Mouse (Mus musculus): ENCODE results near the gene 1700009N14Rik.

The 1700009N14Rik gene

DNA sequence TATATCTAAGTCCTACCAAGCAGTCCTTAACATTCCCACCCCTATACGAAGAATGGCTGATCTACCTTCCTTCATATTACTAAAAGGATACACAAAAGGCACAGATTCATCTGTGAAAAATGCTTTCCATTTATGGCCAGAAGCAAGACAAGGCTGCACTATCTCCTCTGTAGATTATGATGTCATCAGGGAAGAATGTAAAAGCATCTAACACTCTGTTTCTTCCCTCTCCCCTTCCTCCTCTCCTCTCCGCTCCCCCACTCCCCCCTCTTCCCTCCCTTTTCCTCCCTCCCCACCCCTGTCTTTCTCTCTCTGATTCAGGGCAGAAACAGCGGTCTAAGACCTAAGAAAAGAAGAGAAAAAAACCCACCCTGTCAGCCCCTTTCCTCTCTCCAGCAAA, at the start of gene 1700009N14Rik:
1700009N14Rik (plus strand) TSS at position 227 of the 400 bp plus-strand sequence.
- no peak for DNase-seq (ENCODE audit: low spot score)

DNA sequence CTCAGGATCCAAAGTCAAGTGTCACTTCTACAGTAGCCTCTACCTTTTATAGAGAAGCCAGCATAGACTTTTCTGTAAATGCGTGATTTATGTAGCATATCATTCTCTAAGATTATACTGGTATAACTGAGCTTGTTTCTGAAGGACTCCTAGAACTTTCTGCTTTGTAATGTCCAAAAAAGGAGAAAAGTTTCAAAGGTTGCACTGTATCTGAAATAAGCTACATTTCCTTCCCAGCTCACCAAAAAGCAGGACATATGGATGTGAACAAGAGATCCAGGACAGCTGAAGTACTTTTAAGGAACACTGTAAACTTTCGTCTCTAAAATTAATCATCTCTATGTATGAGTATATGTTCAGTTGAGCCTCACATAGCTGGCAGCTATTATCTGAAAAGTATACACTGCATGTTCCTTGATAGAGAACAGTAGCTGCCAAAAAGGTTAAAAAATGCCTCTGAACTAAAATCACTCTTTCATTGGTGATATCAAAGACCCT, 12.2 kb upstream of the 1700009N14Rik start:
- no peak for DNase-seq (ENCODE audit: low spot score)

DNA sequence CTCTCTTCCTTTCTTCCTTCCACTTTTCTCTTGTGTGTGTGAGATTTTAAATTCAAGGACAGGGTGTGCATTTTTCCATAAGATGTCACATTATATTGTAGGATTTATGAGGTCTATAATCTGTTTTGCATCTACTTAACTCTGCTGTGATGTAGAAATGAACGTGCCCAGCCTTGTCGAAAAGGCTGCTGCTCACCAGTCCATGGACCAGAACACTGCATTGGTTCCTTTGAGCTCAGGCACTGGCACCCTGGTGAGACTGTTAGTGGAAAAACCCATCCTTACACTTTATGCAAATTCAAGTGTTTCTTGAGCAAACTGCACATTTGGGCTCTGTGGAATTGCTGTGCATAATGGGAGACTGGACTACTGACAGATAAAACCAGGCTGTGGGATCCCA, 24.2 kb downstream of the 1700009N14Rik start:
- DNase-seq (ENCODE audit: low spot score) = no peak

DNA sequence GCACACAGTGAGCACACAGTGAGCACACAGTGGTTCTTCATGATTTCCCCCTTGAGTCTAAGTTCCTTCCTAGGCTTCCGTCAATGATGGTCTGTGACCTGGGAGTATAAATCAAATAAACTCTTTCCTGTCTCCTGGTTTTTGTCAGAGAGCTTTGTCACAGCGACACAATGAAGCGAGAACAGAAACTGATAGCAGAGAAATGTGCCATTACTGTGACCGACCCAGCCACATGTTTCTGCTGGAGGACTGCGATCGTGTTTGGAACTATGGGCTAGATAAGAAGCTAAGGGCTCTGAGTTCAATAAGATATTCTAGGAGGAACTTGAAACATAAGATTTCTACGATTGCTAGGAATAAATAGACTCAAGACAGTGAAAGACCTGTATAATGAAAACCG, 36.3 kb downstream of the 1700009N14Rik start:
- DNase-seq (ENCODE audit: low spot score) = no peak

DNA sequence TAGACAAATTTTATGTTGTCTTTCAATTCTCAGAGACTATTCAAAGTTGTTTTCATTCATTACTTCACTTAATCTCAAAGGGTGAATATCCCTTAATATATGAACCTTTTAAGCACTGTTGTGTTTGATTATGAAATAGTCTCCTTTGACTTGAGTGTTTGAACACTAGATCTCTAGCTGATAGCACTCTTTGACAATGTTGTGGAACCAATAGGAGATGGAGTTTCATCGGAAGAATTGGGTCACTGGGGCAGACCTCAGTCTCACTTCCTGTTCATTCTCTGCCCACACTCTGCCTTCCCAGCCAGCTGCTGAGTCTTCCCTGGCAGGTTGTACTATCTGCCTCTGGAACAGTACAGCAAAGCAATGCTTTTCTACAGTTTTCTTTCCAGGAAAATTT, 43.5 kb downstream of the 1700009N14Rik start:
- DNase-seq (ENCODE audit: low spot score) = no peak

DNA sequence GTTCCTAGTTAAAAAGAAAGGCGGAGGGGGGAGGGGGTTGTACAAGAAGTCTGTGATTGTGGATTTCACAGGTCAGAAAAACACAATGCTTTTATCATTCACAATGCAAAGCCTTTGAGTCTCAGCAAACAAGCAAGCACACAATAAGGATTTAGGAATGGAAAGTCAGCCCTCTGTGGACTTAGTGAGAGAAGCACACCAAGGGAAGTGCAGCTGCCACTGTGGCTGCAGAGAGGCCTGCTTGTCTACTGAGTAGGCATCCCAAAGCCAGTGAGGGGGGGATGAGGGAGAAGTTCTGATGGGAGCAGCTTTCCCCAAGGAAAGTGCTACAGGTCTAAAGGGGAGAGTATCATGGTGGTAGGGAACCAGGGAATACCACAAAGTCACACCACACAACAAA, 45.8 kb downstream of the 1700009N14Rik start:
- DNase-seq (ENCODE audit: low spot score) = no peak

All from urinary bladder, postnatal 14 days (tissue).